Mouse (Mus musculus): ENCODE data around the gene Mrap2.

DNA sequence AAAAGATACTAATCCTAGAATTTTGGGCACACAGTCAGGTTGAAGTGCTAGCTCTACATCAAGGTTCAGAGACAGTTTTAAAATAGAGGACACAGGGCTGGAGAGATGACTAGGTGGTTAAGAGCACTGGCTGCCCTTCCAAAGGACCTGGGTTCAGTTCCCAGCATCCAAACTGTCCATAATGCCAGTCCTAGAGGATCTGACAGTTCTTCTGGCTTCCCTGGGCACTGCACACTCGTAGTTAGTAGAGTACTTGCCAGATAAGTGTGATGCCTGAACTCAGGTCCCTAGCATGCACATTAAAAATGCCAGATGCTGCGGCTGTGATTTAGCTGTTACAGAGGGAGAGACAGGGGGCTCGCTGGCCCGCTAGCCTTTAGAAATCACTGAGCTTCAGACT, 2.3 kb downstream of the Mrap2 start:
- no peak for TF ChIP-seq POLR2A (IDR thresholded peaks at IDR 0.05; ENCODE audit: insufficient read length, low read depth)
- TF ChIP-seq USF1 (IDR thresholded peaks at IDR 0.05; ENCODE audit: low read depth): no peak
- TF ChIP-seq POLR2AphosphoS2 (IDR thresholded peaks at IDR 0.05; ENCODE audit: insufficient read length, low read depth): no peak
